Mouse (Mus musculus): Measurements from ENCODE around the gene Kat6b. TPM values are rescaled to one million over a fixed set of nuclear protein-coding genes. Genes with fewer than 3 reads are reported as not detected.
"Not testable (repeated sequence)": the region's sequence is repeated elsewhere in the genome, so short reads cannot be mapped to it uniquely, and the experiment has no call there.

The Kat6b gene
- total and polyA plus RNA-seq, 2 experiments from 2014 or later, result 16.9 to 35.8 TPM

GRCm38 (mm10) chr14:21480191-21480590, 1.0 kb upstream of the Kat6b start:
- H3K4me3 ChIP-seq (ENCODE audit: low read depth, low read length), result no peak overlapping the region
- no peaks in the 10 kb centered on the region for H3K4me1 ChIP-seq (ENCODE audit: insufficient read depth)
- no peaks in the 10 kb centered on the region for H3K36me3 ChIP-seq (ENCODE audit: insufficient read depth)
- DNase-seq (no peak), ATAC-seq (no peak)
- no peak overlapping the region for H3K9ac ChIP-seq
- no peaks in the 10 kb centered on the region for H3K9me3 ChIP-seq (ENCODE audit: low read length)
- H3K4me2 ChIP-seq (ENCODE audit: low read depth), result no peak overlapping the region
- no peaks in the 10 kb centered on the region for H3K27me3 ChIP-seq (ENCODE audit: insufficient read depth, low read length)
- TF ChIP-seq CTCF (IDR thresholded peaks at IDR 0.05; ENCODE audit: low read depth), result no peak
- 95% methylated on average over 5 of the region's 5 CpGs for WGBS
- no peak overlapping the region for H3K27ac ChIP-seq (ENCODE audit: low read depth, low read length)

- DNase-seq (no peak), ATAC-seq (no peak)
- Histone ChIP-seq H3K27ac (ENCODE audit: low read depth, low read length) (no peak overlapping the region), H3K4me1 (ENCODE audit: insufficient read depth) (no peaks in the 10 kb centered on the region), H3K4me2 (ENCODE audit: low read depth) (no peak overlapping the region), H3K36me3 (ENCODE audit: insufficient read depth) (no peaks in the 10 kb centered on the region), H3K9me3 (ENCODE audit: low read length) (no peaks in the 10 kb centered on the region), H3K4me3 (ENCODE audit: low read depth, low read length) (no peak overlapping the region), H3K27me3 (ENCODE audit: insufficient read depth, low read length) (no peaks in the 10 kb centered on the region), H3K9ac (no peak overlapping the region)
- TF ChIP-seq CTCF (IDR thresholded peaks at IDR 0.05; ENCODE audit: low read depth), result no peak
- 63% methylated on average over 2 of the region's 2 CpGs for WGBS
Observed at GRCm38 (mm10) chr14:21484199-21484598, 3.0 kb downstream of the Kat6b start.

- no peaks in the 10 kb centered on the region for H3K27me3 ChIP-seq (ENCODE audit: insufficient read depth, low read length)
- H3K27ac ChIP-seq (ENCODE audit: low read depth, low read length), result no peak overlapping the region
- ATAC-seq (no peak), DNase-seq (no peak)
- no peaks in the 10 kb centered on the region for H3K36me3 ChIP-seq (ENCODE audit: insufficient read depth)
- H3K4me3 ChIP-seq (ENCODE audit: low read depth, low read length), result no peak overlapping the region
- H3K4me1 ChIP-seq (ENCODE audit: insufficient read depth), result no peaks in the 10 kb centered on the region
- no peak overlapping the region for H3K9ac ChIP-seq
- no peaks in the 10 kb centered on the region for H3K9me3 ChIP-seq (ENCODE audit: low read length)
- no peak overlapping the region for H3K4me2 ChIP-seq (ENCODE audit: low read depth)
- no peak for TF ChIP-seq CTCF (IDR thresholded peaks at IDR 0.05; ENCODE audit: low read depth)
- 90% methylated on average over 10 of the region's 10 CpGs for WGBS
Observed at GRCm38 (mm10) chr14:21484693-21485092, 3.5 kb downstream of the Kat6b start.

- Histone ChIP-seq H3K9ac (no peak overlapping the region), H3K4me1 (ENCODE audit: insufficient read depth) (no peaks in the 10 kb centered on the region), H3K36me3 (ENCODE audit: insufficient read depth) (no peaks in the 10 kb centered on the region), H3K4me3 (ENCODE audit: low read depth, low read length) (no peak overlapping the region), H3K9me3 (ENCODE audit: low read length) (no peaks in the 10 kb centered on the region), H3K27me3 (ENCODE audit: insufficient read depth, low read length) (no peaks in the 10 kb centered on the region), H3K4me2 (ENCODE audit: low read depth) (no peak overlapping the region), H3K27ac (ENCODE audit: low read depth, low read length) (no peak overlapping the region)
- no peak for TF ChIP-seq CTCF (IDR thresholded peaks at IDR 0.05; ENCODE audit: low read depth)
- ATAC-seq (no peak), DNase-seq (no peak)
- 89% methylated on average over 3 of the region's 3 CpGs for WGBS
Observed at GRCm38 (mm10) chr14:21485961-21486520, 4.8 kb downstream of the Kat6b start.

- 95% methylated on average over 2 of the region's 2 CpGs for WGBS
- H3K36me3 ChIP-seq (ENCODE audit: insufficient read depth), result not testable (repeated sequence)
Observed at GRCm38 (mm10) chr14:21487135-21487534, 5.9 kb downstream of the Kat6b start.

GRCm38 (mm10) chr14:21488426-21489115, 7.3 kb downstream of the Kat6b start:
- ATAC-seq (peak; percentile 59), DNase-seq (peak; percentile 11)
- H3K36me3 ChIP-seq (ENCODE audit: insufficient read depth); H3K27ac ChIP-seq (ENCODE audit: low read depth, low read length); H3K27me3 ChIP-seq (ENCODE audit: insufficient read depth, low read length); H3K4me3 ChIP-seq (ENCODE audit: low read depth, low read length); H3K4me1 ChIP-seq (ENCODE audit: insufficient read depth); H3K9me3 ChIP-seq (ENCODE audit: low read length); H3K4me2 ChIP-seq (ENCODE audit: low read depth): not testable (repeated sequence)
- H3K9ac ChIP-seq, result 0 out of 2 replicates have a peak overlapping the region, but pooled peaks have one; percentile 18
- 33% methylated on average over 8 of the region's 9 CpGs for WGBS

More at GRCm38 (mm10) chr14:21487135-21487534, 5.9 kb downstream of the Kat6b start:
- not testable (repeated sequence) for H3K4me3 ChIP-seq (ENCODE audit: low read depth, low read length); H3K9ac ChIP-seq; ATAC-seq; H3K4me1 ChIP-seq (ENCODE audit: insufficient read depth); DNase-seq; H3K4me2 ChIP-seq (ENCODE audit: low read depth); H3K27ac ChIP-seq (ENCODE audit: low read depth, low read length); H3K27me3 ChIP-seq (ENCODE audit: insufficient read depth, low read length); H3K9me3 ChIP-seq (ENCODE audit: low read length)

GRCm38 (mm10) chr14:21489116-21489485, 7.9 kb downstream of the Kat6b start:
- Histone ChIP-seq H3K27me3 (ENCODE audit: insufficient read depth, low read length) (no peaks in the 10 kb centered on the region), H3K27ac (ENCODE audit: low read depth, low read length) (no peak overlapping the region), H3K36me3 (ENCODE audit: insufficient read depth) (no peaks in the 10 kb centered on the region), H3K4me3 (ENCODE audit: low read depth, low read length) (no peak overlapping the region), H3K4me1 (ENCODE audit: insufficient read depth) (no peaks in the 10 kb centered on the region), H3K9me3 (ENCODE audit: low read length) (no peaks in the 10 kb centered on the region), H3K4me2 (ENCODE audit: low read depth) (no peak overlapping the region), H3K9ac (peak overlapping the region; percentile 18; the same call in 1 of the 2 replicates)
- TF ChIP-seq CTCF (IDR thresholded peaks at IDR 0.05; ENCODE audit: low read depth), result no peak
- 22% methylated on average over 3 of the region's 3 CpGs for WGBS
- ATAC-seq (peak; percentile 71), DNase-seq (peak; percentile 11)
